Mouse (Mus musculus) adrenal gland, adult 18-20 months (tissue): ENCODE results near the gene AI593442. TPM values are rescaled to one million over a fixed set of nuclear protein-coding genes. Genes with fewer than 3 reads are reported as not detected.

Experiments used
- DNase-seq, 2 experiments: peaks; one replicate each; pipeline ENCODE4 v3.0.0; 2021 to 2022; ENCODE audit warnings: low spot score in 2 of 2
- long read RNA-seq, 2 experiments: library from polyadenylated mRNA; stranded (forward); transcript quantifications; one replicate each; pipeline ENCODE4 v2.0.0; 2021
- total RNA-seq, 2 experiments: library from RNA; stranded (reverse); gene quantifications; 1 replicate in 1 of 2; 2 replicates in 1 of 2; pipeline ENCODE4 v1.2.3; 2021

Gene AI593442
- not detected for total RNA-seq
- long read RNA-seq, experiment 1 = 0 reads
- long read RNA-seq, experiment 2 = 0 reads

DNA sequence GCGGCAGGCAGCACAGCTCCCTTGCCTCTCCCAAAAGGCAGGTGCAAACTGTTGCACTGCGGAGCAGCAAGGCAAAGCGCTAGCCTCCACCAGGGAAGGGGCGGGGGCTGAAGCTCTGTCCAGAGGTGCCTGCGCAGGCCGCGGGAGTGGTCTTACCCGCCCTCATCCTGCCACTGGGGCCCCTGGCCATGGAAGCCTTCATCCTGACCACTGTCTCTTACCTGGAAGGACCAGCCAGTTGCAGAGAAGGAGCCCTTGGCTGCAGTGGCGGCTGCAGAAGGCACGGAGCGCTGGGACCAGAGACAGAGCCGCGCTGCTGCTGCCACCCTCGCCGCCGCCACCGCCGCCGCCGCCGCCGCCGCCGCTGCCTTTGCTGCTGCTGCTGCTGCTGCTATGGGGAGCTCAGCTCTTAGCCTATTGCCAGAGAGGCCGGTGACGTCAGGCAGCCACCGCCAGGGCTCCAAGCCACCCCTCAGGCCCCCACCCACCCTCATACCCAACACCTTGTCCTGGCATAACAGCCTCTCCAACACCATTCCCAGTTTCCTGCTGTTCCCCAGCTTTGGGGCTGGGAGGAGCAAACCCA is at the start of gene AI593442:
Gene AI593442, minus strand, starts transcription at position 419 of the 586 bp plus-strand sequence.
- DNase-seq = no peak

DNA sequence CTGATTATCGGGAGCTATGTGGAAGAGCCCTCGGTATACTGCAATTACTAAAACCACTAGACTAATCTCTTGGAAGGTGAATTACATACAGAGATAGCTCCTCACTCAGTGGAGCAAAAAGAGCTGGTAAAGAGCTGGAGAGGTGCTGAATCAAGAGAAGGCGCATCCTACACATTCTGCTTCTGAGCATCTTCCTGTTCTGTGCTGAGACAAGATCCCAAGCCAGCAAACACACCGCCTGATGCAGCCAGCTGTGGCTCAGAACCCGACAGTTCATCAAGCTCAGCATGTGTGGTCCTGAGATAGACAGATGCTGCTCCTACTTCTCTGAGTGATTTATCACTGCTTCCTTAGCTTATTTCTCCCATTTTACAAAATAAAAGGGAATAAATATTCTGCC is 49.2 kb upstream of the AI593442 start:
- no peak for DNase-seq

DNA sequence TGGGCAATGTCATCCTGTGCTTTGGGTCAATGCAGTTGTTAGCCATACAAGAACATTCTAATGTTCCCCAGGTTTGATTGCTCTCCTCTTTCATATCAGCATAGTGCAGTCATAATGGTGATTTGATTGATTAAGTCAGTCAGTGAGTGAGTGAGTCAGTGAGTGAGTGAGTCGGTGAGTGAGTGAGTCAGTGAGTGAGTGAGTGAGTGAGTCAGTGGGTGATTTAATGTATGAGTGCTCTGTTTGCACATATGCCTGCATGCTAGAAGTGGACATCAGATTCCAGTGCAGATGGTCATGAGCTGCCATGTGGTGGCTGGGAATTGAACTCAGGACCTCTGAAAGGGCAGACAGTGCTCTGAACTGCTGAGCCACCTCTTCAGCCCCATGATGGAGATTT is 43.0 kb upstream of the AI593442 start:
- DNase-seq = no peak

DNA sequence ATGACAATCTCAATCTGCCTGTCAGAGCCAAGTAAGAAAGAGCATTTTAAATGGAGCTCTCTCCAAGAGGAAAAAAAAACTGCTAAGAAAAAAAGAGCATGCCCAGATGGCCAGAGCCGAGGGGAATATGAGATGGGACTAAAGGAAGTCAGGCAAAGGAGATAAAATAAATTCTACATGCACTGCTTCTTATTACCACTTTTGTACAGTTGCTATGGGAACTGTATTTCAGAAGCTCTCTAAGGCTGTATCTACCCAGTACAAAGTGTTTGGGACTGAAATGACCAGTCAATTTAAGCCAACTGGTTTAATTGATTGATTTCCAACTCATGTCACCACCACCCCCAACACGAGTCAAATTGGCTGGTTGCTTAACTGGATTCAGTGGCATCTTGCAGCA is 40.0 kb upstream of the AI593442 start:
- DNase-seq = no peak

DNA sequence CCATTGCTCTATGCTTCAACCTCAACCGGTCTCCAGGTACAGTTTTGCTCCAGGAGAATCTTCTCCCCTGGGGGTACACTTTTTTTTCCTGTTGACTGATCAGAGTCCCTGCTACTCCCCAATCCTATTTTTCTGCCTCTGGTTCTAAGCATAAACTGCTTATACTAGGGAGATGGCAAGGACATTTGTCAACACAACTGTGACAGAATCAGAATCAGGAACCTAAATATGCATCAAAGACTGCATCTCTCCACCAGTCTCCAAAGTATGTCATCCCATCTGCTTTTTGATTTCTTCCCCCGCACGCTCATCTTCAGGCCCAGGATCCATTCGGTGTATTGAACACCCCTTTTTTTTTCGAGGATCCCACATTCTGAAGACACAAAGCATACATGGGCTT is 456 bp upstream of the AI593442 start:
- no peak for DNase-seq

DNA sequence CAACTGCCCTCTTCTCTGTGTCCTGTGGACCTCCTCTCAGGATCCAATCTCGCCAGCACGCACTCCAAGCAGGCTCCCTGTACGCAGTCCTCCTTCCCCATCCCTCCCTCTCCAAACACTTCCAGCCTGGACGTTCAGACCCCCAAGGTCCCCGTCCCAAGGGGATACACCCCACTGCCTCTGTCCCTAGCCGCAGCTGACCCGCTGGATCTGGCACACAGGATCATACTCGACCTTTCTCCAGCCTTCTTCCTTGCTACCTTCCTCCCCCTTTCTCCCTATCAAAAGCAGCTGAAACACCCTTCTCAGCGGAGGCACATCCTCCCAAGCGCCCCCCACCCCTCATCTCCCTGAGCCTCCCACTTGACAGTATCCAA is 753 bp downstream of the AI593442 start:
- DNase-seq = no peak

DNA sequence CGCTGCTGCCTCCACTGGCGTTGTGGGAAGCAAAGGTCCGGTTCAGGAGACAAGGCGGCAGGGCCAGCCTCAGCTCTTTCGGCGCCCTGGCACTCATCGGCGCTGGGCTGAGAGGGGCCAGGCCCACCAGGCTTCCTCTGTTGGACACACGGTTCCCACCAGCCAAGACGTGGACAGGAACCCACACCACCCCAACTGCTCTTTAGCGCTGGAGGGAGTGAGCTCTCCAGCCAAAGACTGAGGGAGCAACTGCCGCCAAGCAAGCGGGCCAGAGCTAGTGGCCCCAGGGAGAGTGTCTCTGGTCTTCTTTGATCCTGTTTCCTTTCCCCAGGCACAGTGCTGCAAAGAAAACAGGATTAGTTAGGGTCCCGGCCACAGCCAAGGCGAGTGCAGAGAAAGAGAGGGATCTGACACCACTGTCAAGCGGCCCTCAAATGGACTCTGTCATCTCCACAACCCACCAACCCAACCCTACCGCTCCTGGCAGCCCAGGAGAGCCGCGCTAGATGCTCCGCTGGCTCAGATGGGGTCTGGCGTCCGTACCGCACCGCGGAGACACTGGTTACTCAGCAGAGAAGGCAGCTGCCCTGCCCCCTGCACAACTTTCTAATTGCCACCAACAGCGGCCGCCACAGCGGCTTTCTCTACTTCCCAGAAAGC is 1.3 kb downstream of the AI593442 start:
- DNase-seq = no peak

DNA sequence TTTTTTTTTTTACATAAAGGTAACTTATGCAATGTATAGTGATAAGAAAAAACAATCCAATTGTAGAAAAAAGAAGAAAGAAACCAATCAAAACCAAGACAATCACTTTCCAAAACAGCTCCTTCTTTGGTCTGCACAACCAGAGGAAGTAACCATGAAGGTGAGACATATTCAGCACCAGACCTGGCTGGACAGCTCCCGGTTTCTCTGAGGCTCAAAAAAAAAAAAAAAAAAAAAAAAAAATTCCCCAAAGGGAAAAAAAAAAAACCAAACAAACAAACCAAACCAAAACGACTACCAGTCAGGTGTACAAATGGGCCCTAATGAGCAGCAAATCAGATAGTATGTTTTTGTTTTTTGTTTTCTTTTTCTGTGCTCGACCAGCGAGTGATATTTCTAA is 3.0 kb downstream of the AI593442 start:
- DNase-seq = peak in 1 of 2 experiments; percentile 22

DNA sequence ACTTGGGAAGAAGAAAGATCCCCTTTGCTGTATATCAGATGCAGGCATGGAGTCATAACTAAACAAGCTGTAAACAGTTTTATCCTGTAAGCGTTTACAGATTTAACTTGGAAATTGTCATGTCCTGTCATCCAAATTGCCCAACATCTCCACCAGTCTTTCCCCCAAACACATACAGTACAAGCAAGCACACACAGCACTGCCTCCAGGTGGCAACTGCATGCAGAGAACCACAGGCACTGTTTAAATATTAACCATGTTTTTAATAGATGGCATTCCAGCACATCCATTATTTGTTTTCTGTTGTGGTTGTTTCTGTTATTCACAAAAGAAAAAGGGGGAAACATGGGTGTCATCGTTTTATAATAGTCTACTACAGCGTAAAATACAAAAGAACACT is 3.6 kb downstream of the AI593442 start:
- DNase-seq = no peak

DNA sequence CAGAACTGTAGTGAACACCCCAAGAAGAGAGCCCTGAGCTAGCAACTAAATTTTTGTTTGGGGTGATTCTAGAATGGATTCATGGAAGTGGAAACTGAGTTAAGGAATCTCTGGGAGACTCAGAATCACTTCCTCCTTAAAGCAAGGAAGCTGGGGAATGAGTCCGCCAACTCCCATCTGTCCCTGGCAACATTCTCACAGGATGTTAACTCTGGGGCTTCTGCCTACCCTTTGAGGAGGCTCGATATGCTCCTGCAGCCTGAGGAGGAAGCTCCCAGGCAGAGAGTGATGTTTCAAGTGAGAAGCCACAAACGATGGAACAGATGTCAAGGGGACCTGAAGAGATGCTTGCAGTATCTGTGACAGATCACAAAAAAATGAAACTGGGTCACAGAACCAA is 18.2 kb downstream of the AI593442 start:
- DNase-seq = no peak

DNA sequence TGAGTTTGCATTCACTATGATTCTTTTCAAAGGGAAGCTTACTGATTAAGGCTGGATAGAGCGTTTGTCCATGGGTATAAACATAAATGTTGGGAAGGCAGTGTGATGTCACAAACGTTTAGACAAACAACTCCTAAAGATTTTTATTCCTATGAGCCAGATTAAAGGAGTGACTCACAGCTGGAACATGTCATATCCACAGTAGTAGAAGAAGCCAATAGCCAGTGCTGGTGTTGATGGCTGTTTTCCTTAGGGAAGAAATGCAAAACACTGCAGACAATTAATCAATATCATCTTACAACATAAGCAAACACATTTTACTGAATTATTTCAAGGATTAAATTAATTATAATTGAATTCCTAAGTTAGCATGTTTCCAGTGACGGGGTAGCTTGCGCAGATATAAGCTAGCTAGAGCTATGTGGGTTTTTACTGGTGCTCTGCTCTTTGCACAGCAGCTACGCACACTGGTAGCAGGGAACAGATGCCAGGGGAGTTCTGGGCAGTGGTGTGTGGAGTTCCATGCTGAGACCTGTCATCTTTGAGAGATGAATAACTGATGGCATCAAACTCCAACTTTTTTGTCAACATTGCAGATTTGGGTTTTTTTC is 29.1 kb downstream of the AI593442 start:
- DNase-seq = no peak

DNA sequence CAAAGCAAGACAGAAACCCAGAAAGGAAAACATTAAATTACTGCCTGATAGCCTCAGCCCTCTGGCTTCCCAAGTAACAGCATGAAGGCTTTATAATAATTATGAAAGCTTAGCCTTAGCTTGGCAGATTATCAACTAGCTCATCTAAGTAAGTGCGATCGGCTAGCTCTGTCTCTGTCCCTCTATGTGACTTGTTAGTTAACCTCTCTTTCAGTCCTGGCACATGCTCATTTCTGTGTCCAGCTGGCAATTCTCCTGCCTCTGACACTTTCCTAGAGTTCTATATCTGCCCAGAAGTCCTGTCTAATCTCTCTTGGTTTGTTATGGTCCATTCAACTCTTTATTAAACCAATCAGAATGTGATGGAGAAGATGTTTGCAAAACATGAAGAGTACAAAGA is 34.3 kb downstream of the AI593442 start:
- DNase-seq = no peak

DNA sequence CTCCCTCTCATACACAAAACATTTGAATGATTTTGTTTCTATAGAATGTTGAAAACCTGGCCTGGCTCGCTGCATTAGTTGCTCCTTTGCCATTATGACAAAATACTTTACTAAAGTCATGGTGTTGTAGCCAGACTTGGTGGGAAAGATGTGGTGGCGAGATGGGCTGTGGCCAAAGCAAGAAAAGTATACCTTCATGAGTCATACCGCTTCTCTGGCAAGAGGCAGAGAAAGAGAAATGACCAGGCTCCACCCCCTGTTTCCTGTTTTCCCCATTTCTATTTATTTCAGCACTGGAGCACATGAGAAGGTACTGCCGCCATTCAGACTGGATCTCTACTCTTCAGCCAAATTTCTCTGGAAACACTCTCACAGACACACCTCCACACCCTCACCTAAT is 35.0 kb downstream of the AI593442 start:
- no peak for DNase-seq

DNA sequence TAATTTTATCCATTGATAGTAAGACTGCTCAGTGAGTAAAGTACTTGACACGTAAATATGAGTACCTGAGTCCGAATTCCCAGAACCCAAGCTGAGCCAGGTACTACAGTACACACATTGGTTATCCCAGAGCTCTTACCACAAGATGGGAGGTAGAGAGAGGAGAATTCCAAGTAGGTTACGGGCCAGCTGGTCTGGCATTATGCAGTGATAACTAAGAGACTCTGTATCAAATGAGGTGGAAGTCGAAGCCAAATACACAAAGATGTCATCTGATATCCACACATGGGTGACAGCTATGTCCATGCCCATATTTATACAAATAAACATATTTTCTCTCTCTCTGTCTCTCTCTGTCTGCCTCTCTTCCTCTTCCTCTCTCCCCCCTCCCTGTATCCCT is 35.4 kb downstream of the AI593442 start:
- no peak for DNase-seq

DNA sequence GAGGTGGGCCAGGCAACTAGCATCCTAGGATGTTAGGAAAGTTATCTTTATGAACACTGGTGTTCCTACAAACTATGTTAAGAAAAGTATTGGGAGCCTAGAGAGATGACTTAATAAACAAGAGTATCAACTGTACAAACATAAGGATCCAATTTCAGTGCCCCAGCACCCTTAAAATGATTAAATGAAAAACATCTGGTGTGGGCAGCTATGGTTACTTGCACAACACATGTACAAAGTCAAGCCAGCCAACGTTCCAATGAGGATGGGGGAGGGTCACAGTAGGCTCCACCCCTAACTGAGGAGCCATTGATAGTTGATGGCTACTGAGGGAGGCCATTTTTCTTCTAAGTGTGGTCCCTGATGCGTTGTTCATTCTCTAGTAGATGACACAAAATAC is 43.6 kb downstream of the AI593442 start:
- no peak for DNase-seq

DNA sequence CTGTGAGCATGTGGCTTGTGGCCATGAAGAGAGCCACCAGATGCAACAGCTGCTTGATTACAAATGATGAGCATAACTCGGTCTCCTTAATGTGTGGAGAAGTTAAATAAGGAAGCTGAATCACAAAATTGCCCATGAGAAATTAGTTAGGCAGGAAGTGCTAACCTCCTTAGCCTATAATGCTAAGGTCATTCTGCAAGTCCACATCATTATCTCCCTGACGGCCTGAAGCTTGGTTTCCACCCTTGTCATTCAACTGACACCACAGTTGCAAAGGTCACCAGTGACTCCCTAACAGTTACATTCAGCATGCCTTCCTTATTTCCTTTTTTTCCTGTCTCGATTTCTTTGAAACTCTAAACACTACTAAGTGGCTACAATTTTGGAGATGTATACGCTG is 55.7 kb downstream of the AI593442 start:
- DNase-seq = no peak
